Mouse (Mus musculus) regulatory T cell (primary cell): ENCODE data around the gene Duxbl1.
"Not testable (repeated sequence)": the region's sequence is repeated elsewhere in the genome, so short reads cannot be mapped to it uniquely, and the experiment has no call there.

Source experiments
- in situ Hi-C: fragments of 300-600 bp; cut with MboI, MseI; formaldehyde crosslinking; loops from one replicate; pipeline ENCODE4 v1.15.1; 2025; ENCODE audit warnings: high pct_unique_total_duplicates

The Duxbl1 gene

DNA sequence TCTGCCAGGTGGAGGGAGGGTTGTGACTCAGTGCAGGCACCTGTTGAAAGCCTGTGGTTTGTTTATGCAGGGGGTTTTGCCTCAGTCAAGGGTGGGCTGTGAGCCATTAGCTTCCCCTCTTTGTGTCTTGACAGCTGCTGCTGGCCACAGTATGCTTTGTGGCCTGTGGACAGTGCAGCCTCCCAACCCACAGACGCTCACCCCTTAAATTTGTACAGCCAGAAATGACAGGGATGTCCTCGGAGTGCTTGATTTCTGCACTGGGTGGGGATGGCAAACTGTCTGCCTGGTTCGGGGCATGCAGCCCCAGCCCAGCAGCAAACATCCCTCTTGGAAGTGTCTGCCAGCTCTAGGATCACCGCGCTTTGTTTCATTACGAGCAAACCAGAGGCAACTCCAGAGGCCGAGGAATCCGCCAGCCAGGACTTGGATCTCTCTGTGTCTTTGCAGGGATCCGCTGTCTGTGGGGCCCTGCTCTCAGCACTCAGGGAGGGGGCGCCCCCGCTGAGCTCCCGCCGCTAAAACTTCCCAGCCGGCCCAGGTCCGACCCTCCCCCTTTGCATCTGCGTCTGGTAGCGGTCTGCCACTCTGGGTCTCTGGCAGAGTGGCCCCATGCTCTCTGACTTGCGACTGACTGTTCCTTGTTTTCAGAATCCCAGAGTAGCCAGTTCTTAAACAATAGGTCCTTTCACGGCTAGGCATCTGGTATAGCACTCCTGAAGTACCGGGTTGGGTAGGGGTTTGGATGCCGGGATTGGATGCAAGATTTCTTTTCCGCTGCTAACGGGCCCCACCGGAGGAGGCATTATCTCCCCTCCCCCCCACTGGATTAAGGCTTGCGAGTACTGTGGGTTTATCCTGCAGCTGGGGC is at the start of gene Duxbl1:
TSS of gene Duxbl1 (plus strand) at position 207 of the 871 bp plus-strand sequence.
- in situ Hi-C loops, result not testable (repeated sequence)

DNA sequence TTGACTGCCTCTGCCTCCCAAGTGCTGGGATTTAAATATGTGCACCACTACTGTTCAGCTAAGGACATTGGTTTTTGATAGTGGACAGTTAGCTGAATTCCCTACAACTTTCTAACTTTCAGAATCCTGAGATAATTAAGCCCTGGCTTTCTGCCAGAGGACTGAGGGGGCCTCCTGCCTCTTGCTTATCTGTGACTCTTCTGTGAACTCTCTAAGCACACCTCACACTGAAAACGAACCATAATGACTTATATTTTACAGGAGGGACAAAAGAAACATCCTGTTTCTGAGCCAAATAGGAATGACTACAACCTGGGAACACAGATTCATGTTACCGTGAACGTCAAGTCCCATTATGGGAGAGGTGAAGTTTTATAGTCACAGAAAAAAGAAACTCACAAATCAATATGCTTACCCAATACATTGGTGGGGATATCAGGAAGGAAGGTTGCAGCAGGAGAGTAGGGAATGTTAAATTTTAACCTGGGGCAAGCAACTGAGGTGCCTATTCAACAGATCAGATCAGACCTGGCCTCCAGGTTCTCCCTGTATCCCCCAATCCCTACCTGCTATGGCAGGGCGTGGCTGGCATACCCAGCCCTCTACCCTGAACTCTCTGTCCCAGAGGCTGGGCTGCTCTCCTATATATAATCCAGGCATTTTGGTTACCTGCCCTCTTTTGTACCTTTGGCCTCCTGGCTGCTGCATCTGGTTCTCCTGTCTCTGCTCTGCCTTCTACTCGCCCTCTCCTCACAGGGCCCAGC is 41.3 kb upstream of the Duxbl1 start:
- in situ Hi-C loops, result not testable (repeated sequence)

DNA sequence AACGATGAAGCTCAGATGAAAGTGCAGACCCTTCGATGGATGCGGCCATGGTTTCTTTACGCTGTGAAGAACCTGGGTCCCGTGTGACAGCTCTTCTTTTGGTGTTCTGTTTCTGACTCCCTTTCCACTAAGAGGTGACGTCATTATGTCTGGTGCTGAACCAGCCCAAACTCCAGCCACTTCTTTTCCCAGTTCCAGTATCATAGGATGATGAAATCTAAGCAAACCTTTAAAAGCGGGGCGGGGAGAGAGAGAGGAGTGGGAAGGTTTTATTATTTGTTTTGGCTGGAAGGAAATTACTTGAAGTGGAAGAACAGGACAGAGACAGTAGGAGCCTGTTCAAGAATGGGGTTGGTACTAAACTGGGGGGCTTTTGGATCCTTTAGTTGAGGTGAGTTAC is 40.4 kb upstream of the Duxbl1 start, which contains the start of gene Cphx1:
TSS of gene Cphx1 (plus strand) at position 301 of the 400 bp plus-strand sequence.
- in situ Hi-C loops, result not testable (repeated sequence)

DNA sequence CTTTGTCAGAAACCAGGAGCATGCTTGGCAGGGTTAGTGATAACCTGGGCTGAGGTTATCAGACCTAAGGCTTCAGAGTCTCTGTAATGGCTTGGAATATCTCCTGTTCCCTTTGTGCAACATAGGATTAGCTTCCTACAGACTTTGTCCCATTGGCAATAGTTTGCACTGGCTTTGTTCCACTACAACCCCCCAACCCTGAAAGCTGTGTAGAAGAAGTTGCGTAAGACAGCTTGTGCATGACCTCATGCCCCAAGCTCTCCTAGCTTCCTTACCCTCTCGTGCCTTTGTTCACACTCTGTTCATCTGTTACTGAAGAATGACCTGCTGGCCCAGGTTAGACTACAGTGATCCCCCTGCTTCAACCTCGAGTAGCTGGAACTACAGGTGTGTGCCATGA is 20.5 kb upstream of the Duxbl1 start:
- in situ Hi-C loops, result not testable (repeated sequence)

DNA sequence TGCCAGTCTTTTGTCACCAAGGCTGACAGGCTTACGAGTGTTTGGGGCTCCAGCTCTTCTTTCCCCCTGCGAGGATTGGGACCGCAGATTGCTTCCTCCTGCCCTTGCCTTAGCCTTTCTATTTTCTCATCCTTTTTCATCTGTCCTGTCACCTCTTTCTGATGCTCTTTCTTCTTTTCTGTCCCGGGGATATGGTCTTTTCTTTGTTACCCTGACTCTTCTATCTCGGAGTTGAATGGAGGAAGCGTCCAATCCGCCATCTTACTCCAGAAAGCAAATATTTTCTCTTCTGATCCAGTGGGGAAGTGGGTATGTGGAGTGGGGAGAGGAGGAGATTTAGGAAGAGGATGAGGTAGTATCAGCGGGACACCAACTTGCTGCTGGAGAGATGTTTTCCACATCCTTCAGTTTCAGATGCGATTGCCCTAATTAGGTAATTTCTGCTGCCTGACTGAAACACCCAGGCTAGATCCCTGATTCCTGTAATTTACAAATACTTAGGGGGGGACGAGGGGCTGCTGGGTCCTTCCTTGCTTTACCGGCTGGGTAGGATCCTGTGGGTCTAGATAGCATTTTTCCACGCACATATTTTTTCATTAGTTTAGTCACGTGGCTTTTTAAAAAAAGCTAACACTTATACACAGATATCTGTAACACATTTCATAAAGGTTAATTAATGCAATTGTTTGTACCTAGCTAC is 1.0 kb downstream of the Duxbl1 start:
- in situ Hi-C loops, result not testable (repeated sequence)

DNA sequence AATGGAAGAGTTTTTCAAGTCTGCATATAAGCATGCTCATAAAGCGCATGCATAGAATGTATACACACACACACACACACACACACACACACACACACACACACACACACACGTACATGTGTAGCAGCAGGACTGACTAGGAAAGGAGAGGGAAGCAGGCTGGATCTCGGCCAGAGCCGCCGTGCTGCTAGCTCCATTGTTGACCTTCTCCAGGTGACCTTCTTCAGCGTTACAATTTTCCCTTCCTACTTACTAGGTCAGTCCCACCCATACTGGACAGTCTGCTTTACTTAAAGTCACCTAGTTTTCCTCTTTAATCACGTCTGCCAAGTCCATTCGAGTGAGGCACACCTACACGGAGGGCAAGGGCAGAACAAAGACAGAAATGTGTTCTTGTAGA is 3.5 kb downstream of the Duxbl1 start:
- in situ Hi-C loops, result loop anchor here (5.0 kb wide), 2 partner anchors 140 to 280 kb away; no protein-coding TSS in a partner anchor

DNA sequence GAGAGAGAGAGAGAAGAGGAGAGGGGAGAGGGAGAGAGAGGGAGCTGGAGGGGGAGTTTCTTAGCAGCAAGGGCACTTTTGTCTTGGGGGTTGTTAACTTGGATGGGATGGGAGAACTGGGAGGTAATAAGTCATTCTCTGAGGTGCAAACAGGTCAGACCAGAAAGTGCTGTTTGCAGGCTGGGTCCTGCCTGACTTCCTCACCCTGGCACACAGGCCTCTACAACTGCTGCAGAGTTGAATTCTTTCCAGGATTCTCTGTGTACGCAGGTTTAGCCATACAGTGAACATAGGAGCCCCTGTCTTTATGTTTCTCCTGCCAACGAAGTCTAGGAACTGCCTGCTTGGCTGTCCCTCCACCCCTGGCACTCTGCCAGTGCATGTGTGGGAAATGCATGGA is 29.1 kb downstream of the Duxbl1 start:
- in situ Hi-C loops, result not testable (repeated sequence)

DNA sequence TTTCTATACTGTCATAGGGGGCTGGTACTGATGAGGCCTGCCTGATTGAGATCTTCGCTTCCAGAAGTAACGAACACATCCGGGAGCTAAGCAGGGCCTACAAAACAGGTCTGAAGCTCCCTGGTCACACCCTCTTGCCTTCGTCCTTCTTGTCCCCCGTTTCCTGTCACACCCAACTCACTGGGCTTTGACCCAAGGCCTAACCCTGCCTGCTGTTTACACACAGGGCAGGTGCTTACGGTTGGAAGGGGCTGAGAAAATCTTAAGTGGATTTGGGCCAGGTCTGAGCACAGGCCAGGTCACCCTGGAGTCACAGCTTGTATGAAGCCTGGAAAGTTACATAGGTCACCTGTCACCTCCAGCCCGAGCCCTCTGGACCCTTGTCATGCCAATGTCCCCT is 38.0 kb downstream of the Duxbl1 start:
- in situ Hi-C loops, result loop anchor here (5.0 kb wide), 1 partner anchor 144 kb away; no protein-coding TSS in a partner anchor

DNA sequence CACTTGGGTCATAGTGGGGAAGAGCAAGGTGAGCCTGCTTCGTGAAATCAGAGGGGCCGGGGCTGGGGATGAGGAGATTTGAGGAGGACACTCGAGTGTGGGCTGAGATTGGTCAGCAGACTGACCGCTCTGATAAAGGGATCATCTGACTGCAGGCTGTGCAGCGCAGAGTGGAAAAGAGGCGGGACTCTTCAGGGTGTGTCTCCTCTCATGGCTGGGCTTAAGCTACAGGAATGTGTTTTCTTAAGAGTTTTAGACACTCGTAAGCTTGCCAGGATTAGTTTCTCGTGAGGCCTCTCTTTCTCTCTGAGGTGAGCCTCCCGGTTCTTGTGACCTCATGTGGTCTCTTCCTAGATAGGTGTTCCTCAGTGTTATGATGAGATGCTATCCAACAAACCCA is 43.2 kb downstream of the Duxbl1 start:
- in situ Hi-C loops, result not testable (repeated sequence)

DNA sequence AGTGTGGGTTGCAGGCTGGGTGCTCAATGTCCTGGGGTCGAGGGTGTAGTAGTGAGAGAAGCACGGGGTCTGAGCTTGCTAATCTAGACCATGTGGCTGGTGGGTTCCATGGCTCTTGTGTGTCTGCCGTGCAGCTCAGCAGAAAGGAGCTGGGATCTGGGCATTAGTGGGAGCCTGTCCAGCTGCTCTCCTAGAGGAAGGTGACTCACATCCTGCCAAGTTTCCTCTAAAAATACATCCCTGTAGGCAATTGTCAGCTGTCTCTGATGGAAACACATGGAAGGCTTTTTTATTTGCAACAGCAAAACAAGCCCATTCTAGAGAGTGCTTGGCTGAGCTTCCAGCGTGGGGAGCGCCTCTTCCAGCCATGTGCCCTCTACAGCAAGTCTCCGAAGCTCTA is 44.5 kb downstream of the Duxbl1 start:
- in situ Hi-C loops, result not testable (repeated sequence)

DNA sequence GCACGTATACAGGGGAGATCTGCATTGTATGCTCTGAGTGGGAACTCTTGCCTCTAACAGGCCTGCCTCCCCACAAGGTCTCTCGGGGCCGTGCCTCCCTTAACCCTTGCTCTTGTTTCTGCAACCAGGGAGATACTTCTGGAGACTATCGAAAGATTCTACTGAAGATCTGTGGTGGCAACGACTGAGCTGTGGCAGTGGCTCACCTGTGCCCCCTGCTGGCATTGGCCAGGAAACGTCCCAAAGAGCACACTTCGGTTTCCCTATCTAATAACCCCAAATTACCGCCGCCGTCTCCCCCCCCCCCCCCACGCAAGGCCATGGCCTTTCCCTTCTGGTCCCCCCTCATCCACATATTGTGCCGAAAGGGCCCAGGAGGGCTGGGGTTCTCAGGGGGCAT is 47.3 kb downstream of the Duxbl1 start:
- in situ Hi-C loops, result not testable (repeated sequence)

DNA sequence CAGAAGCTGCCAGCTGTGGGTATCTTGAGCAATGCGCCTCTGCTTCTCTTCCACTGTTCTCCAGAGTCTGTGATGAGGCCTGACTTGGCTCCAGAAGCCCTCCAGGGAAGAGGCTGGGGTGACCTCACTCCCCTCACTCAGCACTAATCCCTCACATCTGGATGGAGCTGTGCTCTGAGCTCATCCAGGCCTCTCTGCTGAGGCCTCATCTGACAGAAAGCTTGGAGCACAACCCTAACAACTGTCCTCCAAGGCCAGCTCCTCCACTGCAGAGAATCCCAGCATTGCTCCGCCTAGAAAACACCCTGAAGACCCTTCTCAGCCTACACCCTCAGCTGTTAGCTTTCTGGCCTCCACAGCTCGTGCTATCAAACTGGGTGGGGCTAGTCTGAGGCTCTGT is 56.0 kb downstream of the Duxbl1 start:
- in situ Hi-C loops, result not testable (repeated sequence)

DNA sequence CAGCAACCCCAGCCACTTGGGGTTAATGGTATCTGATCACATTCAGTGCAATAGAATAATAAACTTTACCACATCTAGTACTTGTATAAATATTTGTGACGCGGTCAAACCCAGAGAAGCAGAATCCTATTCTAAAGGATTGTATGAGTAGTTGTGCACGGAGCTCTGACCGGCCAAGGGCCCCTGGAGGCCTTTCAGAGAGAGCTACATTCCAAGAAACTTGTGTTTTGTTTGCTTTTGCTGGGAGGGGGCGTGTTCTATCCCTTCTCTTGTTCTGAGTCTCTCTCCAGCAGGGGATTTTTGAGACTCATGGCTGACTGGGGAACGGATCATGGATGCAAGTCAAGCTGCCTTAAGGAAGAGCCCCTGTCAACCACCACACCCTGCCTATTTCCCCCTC is 57.1 kb downstream of the Duxbl1 start:
- in situ Hi-C loops, result not testable (repeated sequence)
